Mouse (Mus musculus) MEL (cell line): ENCODE data around the gene Arhgap28.

Experiments used
- CTCF ChIP-seq, 3 experiments: IDR thresholded peaks in 2 of 3; conservative IDR thresholded peaks in 1 of 3; 2 replicates each; pipeline ENCODE4 v1.5.1; 2011 to 2012; ENCODE audit warnings: low read length in 3 of 3, low read depth in 2 of 3, mild to moderate bottlenecking in 2 of 3, improper control_type of control experiment in 1 of 3, inconsistent platforms in 1 of 3, mixed read lengths in 1 of 3, moderate library complexity in 1 of 3; ENCODE audit not compliant: control insufficient read depth in 1 of 3, insufficient read depth in 1 of 3, poor library complexity in 1 of 3, severe bottlenecking in 1 of 3
- EP300 ChIP-seq, 2 experiments: IDR thresholded peaks; 2 replicates each; pipeline ENCODE4 v1.6.1; 2011; ENCODE audit warnings: improper control_type of control experiment in 2 of 2, low read length in 2 of 2, low read depth in 1 of 2, mild to moderate bottlenecking in 1 of 2
- MAZ ChIP-seq: IDR thresholded peaks from 2 replicates; pipeline ENCODE4 v1.6.1; 2012; ENCODE audit warnings: low read depth, mild to moderate bottlenecking, inconsistent platforms, low read length, improper control_type of control experiment
- POLR2A ChIP-seq, 2 experiments: IDR thresholded peaks; 2 replicates each; pipeline ENCODE4 v1.6.1; 2011 to 2012; ENCODE audit warnings: low read length in 2 of 2, mild to moderate bottlenecking in 2 of 2, control low read depth in 1 of 2, improper control_type of control experiment in 1 of 2, low read depth in 1 of 2, moderate library complexity in 1 of 2; ENCODE audit not compliant: control insufficient read depth in 1 of 2, insufficient read depth in 1 of 2, poor library complexity in 1 of 2
- RCOR1 ChIP-seq: IDR thresholded peaks from 2 replicates; pipeline ENCODE4 v1.6.1; 2012; ENCODE audit warnings: low read depth, mild to moderate bottlenecking, inconsistent platforms, low read length, improper control_type of control experiment
- SIN3A ChIP-seq: IDR thresholded peaks from 2 replicates; pipeline ENCODE4 v1.6.1; 2012; ENCODE audit warnings: low read length, improper control_type of control experiment, inconsistent platforms
- ZKSCAN1 ChIP-seq: IDR thresholded peaks from 2 replicates; pipeline ENCODE4 v1.6.1; 2012; ENCODE audit warnings: low read depth, mild to moderate bottlenecking, inconsistent platforms, low read length, improper control_type of control experiment, moderate library complexity
- ZMIZ1 ChIP-seq: IDR thresholded peaks from 2 replicates; pipeline ENCODE4 v1.6.1; 2012; ENCODE audit warnings: low read depth, mild to moderate bottlenecking, inconsistent platforms, low read length, improper control_type of control experiment, moderate library complexity

DNA sequence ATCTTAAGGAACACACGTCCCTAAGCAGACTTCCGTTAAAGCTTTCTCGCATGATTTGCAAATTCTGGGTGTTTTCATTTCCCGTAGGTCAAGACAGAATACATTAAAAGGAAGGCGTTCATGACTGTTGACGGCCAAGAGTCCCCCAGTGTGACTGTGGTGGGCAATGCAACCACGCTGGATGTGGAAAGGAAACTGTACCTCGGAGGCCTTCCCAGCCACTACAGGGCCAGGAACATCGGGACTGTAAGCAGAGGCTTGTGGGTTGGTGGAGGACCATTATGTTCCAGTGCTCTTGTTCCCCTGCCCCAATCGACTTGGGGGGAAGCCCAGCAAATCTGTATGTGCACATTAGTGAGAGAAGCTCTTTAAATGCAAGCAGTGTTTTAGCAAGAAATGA is 187.0 kb downstream of the Arhgap28 start:
- TF ChIP-seq CTCF (IDR thresholded peaks at IDR 0.05 in 2 of 3, conservative IDR thresholded peaks at IDR 0.05 in 1 of 3; ENCODE audit: control insufficient read depth in 1 of 3, insufficient read depth in 1 of 3, low read depth in 2 of 3, low read length in 3 of 3, poor library complexity in 1 of 3, severe bottlenecking in 1 of 3): no peak
- TF ChIP-seq ZMIZ1: no peak
- TF ChIP-seq SIN3A: no peak
- no peak for TF ChIP-seq ZKSCAN1
- TF ChIP-seq EP300 (IDR thresholded peaks at IDR 0.05; ENCODE audit: low read depth in 1 of 2, low read length in 2 of 2): no peak
- no peak for TF ChIP-seq POLR2A (IDR thresholded peaks at IDR 0.05; ENCODE audit: control insufficient read depth in 1 of 2, insufficient read depth in 1 of 2, low read depth in 1 of 2, low read length in 2 of 2, poor library complexity in 1 of 2)
- no peak for TF ChIP-seq MAZ
- no peak for TF ChIP-seq RCOR1
